Mouse (Mus musculus) c-Kit-negative CD71-positive TER-119-positive erythroid progenitor cells, embryonic 14.5 days (primary cell): ENCODE measurements around the gene Abi3bp.

Experiments
- DNase-seq: peaks from one replicate; pipeline ENCODE4 v3.0.0-alpha.2; 2013; ENCODE audit warnings: low read depth, low spot score

Gene Abi3bp

DNA sequence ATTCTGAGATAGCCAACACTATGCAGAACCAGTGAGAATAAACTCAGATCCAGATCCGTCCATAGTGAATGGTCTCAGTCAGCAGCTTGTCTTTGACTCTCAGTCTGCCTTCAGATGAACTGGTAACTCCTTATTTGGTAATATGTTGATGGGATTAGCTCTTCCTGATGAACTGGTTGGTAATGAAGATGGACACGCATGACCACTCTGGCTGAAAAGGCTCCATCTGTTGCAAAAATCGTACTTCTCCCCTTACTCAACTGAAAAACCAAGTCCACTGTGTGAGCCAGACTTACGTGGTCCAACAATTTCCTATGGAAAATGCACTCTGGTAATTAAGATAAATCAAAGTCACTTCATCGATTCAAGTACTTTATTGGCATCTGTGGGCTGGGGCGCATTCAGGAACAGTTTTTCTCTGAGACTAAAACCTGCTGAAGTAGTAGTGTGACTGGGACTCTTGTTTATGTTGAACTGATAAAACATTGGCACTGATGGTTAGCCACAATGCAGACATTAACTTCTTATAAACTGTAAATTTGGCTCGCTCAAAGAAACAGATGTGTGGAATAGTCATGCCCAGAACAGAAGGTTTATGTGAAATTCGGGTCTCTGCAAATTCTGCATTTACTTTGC, 203.4 kb downstream of the Abi3bp start:
- no peak for DNase-seq

DNA sequence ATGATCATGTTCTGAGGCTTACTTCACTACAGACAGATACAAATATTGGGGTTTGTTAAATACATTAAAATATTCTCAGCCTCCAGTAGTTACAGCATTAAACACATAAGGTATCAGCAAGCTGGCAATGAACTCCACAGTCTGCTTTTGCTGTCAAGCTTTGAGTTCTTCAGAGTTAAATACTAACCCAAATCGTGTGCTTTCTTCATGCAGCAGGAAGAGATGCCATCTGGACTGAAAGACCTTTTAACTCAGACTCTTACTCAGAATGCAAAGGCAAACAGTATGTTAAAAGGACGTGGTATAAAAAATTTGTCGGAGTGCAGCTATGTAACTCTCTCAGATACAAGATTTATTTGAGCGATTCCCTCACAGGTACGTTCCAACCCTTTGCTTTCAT, 209.1 kb downstream of the Abi3bp start:
- DNase-seq: no peak

DNA sequence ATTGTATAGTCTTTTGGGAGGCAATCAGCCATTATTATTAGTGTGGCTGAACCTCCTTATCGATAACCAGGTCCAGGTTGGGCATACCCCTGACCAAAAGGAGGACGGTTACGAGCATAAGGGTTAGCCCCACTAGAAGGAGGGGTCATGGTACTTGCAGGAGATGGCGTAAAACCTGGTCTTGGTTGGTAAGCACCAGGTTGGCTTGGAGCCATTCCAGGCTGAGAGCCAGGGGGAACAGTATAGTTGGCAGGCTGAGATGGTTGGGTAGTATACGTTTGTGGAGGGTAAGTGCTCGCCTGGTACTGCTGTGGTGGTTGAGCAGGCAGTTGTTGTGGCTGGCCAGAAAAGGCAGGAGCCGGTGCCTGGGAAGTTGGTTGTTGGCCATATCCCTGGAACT, 213.0 kb downstream of the Abi3bp start:
- no peak for DNase-seq

DNA sequence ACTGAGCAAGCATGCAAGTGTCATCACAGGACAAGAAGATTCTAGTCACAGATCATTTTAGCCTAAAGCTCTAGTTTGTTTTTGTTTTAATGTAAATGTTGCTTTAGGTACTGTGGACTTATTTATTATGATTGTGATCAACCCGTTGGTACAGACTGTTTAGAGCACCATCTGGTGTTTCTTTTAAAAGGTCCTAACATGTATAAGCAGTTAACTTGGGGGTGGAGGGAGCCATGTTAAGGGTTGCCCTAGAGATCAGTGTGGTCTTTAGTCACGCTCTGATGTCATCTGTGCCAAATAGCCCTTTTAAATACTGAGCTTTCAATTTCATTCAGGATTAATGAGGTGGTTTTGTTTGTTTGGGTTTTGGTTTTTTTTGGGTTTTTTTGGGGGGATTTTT, 218.8 kb downstream of the Abi3bp start:
- DNase-seq: no peak

DNA sequence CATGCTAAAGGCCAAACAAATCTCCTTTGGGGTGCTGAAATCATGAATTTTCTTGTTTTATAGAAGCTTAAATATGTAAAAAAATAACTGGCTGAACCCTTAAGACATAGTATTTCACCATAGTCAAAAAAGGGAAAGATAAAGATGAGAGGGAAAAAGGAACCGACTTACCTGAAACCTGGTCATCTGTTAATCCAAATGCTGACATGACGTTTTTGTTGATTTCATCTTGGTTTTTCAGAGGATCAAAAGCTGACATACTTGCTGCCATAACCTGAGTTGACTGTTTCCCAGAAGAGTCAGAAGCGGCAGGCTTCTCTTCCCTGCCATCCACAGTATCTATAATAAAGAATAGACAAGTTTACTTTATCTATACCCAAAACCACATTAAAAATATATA, 223.2 kb downstream of the Abi3bp start:
- no peak for DNase-seq

DNA sequence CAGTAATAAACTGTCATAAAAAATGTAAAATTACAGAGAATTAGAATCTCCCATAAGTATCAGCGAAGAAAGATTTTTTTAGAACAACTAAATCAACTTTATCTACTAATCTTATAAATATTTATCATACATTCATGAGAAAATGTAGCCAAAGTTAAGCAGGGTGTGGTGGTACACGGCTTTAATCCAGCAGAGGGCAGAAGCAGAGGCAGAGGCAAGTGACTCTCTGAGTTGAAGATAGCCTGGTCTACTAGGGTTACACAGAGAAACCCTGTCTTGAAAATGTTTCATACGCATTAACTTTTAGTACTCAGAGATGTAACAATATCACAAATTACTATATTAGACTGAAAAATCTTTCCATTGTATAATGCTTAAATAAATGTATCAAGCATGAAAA, 228.1 kb downstream of the Abi3bp start:
- DNase-seq: no peak

DNA sequence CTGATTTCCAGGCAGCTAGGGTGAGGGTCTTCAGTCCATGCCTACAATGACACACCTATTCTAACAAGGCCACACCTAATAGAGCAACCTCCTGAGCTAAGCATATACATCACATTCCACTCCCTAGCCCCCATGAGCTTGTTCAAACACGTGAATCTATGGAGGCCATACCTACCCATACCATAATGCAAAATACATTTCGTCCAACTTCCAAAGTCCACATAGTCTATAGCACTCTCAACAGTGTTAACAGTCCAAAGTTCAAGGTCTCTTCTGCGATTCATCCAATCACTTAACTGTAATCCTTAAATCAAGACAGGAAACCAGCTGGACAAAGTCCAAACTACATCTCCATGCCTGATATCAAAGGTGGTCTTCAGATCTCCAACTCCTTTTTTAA, 232.4 kb downstream of the Abi3bp start:
- no peak for DNase-seq

DNA sequence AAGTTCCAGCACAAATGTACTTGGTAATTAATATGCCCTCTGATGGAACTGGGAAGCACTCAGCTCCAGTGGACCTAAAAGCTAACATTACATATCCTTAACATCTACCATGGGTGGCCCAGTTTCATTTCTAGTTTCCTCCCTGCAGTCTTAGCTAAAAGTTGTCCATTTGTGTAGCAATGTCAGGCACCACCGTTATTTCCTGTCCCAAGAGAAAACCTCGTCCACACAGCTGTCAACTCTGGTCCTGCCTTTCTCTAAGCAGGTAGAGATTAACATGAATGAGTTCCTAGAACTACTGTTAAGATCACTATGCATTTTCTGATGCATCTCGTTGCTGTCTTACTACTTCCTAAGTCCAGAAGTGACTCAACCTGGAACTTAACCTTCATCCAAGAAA, 237.9 kb downstream of the Abi3bp start:
- no peak for DNase-seq

DNA sequence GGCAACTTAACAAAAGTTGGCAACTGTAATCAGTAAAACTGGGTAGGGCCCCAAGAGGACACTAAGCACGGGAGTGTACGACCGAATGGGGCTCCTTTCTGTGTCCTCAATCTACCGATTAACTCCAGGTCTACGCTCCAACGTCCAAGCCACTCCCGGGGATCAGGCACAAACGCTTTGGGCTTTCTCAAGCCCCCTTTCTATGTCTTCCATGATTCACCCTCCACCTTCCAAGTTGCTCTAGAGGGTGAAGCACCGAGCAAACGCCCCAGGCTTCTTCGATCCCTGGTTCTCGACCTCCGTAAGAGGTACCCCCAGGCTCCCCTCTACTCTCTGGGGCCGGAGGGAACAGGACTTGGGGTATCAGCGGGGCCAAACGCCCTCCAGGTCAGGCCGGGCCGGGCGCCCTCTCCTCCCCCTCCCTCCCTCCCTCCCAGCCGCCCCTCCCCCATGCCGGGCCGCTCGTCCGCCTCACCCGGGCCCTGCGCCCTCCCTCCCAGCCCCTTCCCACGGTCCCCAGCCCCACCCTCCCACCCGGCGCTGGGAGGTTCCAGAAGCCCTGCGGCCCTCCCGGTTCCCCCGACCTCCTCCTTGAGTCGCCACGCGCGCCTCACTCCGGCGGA, 239.0 kb downstream of the Abi3bp start:
- no peak for DNase-seq

DNA sequence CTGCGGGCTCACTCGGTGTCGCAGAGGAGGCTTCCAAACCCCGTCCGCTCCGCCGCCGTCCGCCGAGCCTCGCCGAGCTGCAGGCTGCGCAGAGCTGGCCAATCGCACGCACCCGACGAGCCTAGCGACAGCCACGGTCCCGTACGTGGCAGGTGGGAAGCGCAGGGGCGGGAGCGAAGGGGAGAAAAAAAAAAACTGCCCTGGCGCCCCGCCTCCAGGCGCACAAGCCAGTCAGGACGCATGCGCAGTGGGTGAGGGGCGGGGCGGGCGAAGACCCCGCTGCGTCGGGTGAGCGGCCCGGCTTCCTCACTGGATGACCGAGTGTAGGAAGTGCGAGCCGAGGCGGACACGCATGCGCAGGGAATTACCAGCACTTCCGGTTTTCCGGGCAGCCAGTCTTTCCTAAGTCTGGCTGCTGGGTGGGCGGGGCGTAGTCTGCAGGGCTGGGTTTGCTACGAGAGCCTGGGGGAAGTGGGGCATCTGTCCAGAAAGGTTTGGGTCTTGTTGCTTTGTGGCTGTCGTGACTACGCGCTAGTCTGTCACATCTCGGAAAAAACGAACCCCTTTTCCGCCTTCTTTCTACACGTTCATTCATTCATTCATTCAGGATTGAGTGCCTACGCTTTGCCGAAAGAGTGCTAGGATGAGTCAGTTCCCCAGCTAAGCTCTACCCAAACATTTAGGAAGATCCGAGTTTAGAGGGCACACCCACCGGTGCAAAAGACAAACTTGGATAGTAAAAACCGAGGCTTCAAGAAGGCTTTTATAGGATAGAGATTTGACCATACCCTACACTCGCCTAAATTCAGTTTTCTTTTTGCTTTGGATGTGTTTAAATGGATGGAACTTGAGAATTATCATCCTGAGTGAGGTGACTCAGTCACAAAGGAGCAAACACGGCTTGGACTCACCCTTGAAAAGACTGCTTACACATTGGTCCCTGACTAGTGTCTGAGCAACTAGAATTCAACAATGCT, 239.8 kb downstream of the Abi3bp start, which contains the start of gene Tfg:
Gene Tfg (minus strand): TSS at position 227 of the 977 bp plus-strand sequence.
- DNase-seq: peak; percentile 97

DNA sequence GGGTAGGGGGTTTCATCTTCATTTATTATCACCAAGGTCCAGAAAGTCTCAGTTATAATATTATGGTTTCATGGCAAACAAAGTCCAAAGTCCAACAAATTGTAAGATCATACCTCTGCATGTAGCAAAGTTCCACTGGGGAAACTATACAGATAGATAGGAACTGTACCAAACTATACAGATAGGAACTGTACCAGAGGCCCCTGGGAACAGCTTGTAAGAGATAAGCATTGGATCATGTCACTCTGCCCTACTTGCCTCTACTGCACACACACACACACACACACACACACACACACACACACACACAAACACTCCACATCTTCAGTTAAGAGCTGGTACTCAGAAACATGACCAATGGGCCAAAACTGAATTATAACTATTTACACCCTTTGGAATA, 241.4 kb downstream of the Abi3bp start:
- no peak for DNase-seq

DNA sequence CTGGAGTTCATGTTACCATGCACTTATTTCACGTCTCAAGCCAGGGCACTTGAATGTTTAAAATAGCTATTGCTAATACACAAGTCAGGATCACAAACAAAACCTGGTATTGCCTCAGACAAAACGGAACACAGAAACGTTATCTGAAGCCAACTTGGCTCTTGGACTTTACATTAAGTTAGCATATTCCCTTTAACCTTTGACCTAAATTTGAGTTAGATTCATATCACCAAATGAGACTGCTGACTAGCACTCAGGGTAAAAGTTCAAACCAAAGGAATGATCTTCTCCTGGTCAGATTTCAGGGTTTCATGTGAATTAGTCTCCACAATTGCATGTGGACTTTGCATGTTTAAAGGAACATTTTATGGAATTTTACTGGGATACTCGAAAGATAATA, 244.7 kb downstream of the Abi3bp start:
- no peak for DNase-seq

DNA sequence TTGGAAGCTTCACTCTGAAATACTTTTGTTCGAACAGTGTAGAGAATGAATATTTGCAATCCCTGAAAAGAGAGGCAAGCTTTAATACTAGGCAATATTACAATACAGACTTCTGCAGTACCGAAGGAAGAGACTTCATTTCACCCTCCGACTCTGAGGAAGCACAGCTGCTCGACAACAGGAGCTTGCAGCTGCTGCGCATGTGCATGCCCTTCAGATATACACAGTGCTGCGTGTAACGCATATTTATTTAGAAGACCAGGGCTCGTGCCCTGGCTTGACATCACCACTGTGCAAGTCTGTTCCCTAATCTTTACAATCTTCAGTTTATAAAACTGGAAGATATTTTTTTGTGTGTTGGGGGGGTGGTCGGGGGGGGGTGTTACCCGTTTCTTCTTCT, 247.2 kb downstream of the Abi3bp start:
- DNase-seq: no peak

DNA sequence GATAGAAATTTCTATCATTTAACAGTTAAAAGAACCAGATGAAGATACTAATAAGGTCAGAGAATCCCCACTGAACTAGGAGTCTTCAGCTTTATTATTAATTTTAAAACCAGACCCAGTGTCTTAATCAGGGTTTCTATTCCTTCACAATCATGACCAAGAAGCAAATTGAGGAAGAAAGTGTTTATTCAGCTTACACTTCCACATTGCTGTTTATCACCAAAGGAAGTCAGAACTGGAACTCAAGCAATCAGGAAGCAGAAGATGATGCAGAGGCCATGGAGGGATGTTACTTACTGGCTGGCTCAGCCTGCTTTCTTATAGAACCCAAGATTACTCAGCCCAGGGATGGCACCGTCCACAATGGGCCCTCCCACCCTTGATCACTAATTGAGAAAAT, 251.4 kb downstream of the Abi3bp start:
- DNase-seq: no peak
